Mouse (Mus musculus) CD4-positive, CD25-positive, alpha-beta regulatory T cell, adult 2 months (primary cell): ENCODE measurements around the gene Usp8.

ENCODE experiments used
- DNase-seq: peaks from one replicate; pipeline ENCODE4 v3.0.0-alpha.2; 2012; ENCODE audit warnings: low read depth, low spot score

Usp8 gene

GRCm38 (mm10) chr2:126740314-126740713 lies 33.2 kb downstream of the Usp8 start:
- no peak for DNase-seq

GRCm38 (mm10) chr2:126743389-126743788 lies 36.3 kb downstream of the Usp8 start:
- DNase-seq: no peak

GRCm38 (mm10) chr2:126755664-126756063 lies 48.5 kb downstream of the Usp8 start:
- DNase-seq: no peak

GRCm38 (mm10) chr2:126759351-126759750 lies 52.2 kb downstream of the Usp8 start:
- DNase-seq: no peak

- no peak for DNase-seq
These were observed 58.9 kb downstream of the Usp8 start for GRCm38 (mm10) chr2:126765867-126766582.

- peak; percentile 13 for DNase-seq
These were observed 60.5 kb downstream of the Usp8 start for GRCm38 (mm10) chr2:126767599-126767998.

GRCm38 (mm10) chr2:126768194-126768593 lies 61.1 kb downstream of the Usp8 start:
- no peak for DNase-seq

- no peak for DNase-seq
These were observed 62.5 kb downstream of the Usp8 start for GRCm38 (mm10) chr2:126769431-126770181.

- no peak for DNase-seq
These were observed 65.1 kb downstream of the Usp8 start for GRCm38 (mm10) chr2:126772217-126772616.

GRCm38 (mm10) chr2:126775951-126776350 lies 68.8 kb downstream of the Usp8 start:
- no peak for DNase-seq

GRCm38 (mm10) chr2:126776416-126776815 lies 69.3 kb downstream of the Usp8 start:
- no peak for DNase-seq

GRCm38 (mm10) chr2:126778806-126779205 lies 71.7 kb downstream of the Usp8 start:
- no peak for DNase-seq

GRCm38 (mm10) chr2:126780286-126780685 lies 73.2 kb downstream of the Usp8 start:
- DNase-seq: no peak

GRCm38 (mm10) chr2:126781478-126781877 lies 74.3 kb downstream of the Usp8 start:
- no peak for DNase-seq

- DNase-seq: peak; percentile 9
These were observed 75.3 kb downstream of the Usp8 start for GRCm38 (mm10) chr2:126782433-126782832.

GRCm38 (mm10) chr2:126783370-126783769 lies 76.2 kb downstream of the Usp8 start, which contains the start of gene Usp50:
Gene Usp50 (minus strand): TSS chr2:126783470.
- DNase-seq: no peak

- DNase-seq: no peak
These were observed 80.7 kb downstream of the Usp8 start for GRCm38 (mm10) chr2:126787721-126788342.

GRCm38 (mm10) chr2:126792611-126793010 lies 85.5 kb downstream of the Usp8 start:
- no peak for DNase-seq

GRCm38 (mm10) chr2:126795708-126796107 lies 88.6 kb downstream of the Usp8 start:
- peak; percentile 8 for DNase-seq

GRCm38 (mm10) chr2:126798455-126798854 lies 91.3 kb downstream of the Usp8 start:
- DNase-seq: no peak

- DNase-seq: no peak
These were observed 94.9 kb downstream of the Usp8 start for GRCm38 (mm10) chr2:126801980-126802379.
